Mouse (Mus musculus): ENCODE results near the gene Lrrc8c.

- TF ChIP-seq CHD2 (IDR thresholded peaks at IDR 0.05; ENCODE audit: low read length) (no peak), POLR2A (IDR thresholded peaks at IDR 0.05; ENCODE audit: control insufficient read depth in 1 of 2, insufficient read depth in 1 of 2, low read depth in 1 of 2, low read length in 2 of 2, poor library complexity in 1 of 2) (no peak)
Measured at GRCm38 (mm10) chr5:105598866-105599265, 79.7 kb downstream of the Lrrc8c start.

Data from MEL (cell line).